Mouse (Mus musculus) heart, embryonic 11.5 days (tissue): ENCODE results near the gene Zfp941. TPM values are rescaled to one million over a fixed set of nuclear protein-coding genes. Genes with fewer than 3 reads are reported as not detected.

ENCODE experiments used
- ATAC-seq: fragments of 200-750 bp; cut with Nextera tagmentation; replicated peaks from 2 replicates; pipeline ENCODE4 v1.8.0; 2017; ENCODE audit warnings: moderate library complexity; ENCODE audit not compliant: insufficient number of reproducible peaks, low FRiP score, low TSS enrichment
- H3K27ac ChIP-seq: fragments of 300-500 bp; sonication (generic); 2 replicates; pipeline ENCODE4 v1.5.1; 2014; ENCODE audit warnings: mild to moderate bottlenecking, low read depth, low read length
- H3K27me3 ChIP-seq: fragments of 300-500 bp; sonication (generic); 2 replicates; pipeline ENCODE4 v1.6.1; 2014; ENCODE audit warnings: mild to moderate bottlenecking, low read length, mixed read lengths; ENCODE audit not compliant: control insufficient read depth, insufficient read depth
- H3K36me3 ChIP-seq: fragments of 300-500 bp; sonication (generic); 2 replicates; pipeline ENCODE4 v1.6.1; 2014; ENCODE audit warnings: mild to moderate bottlenecking, low read length, moderate library complexity, mixed read lengths; ENCODE audit not compliant: control insufficient read depth, insufficient read depth
- H3K4me1 ChIP-seq: fragments of 300-500 bp; sonication (generic); 2 replicates; pipeline ENCODE4 v1.6.1; 2014; ENCODE audit warnings: low read length; ENCODE audit not compliant: control insufficient read depth, insufficient read depth
- H3K4me2 ChIP-seq: fragments of 300-500 bp; sonication (generic); 2 replicates; pipeline ENCODE4 v1.6.1; 2014; ENCODE audit warnings: mild to moderate bottlenecking, moderate library complexity
- H3K4me3 ChIP-seq: fragments of 300-500 bp; sonication (generic); 2 replicates; pipeline ENCODE4 v1.5.1; 2014; ENCODE audit warnings: low read depth, low read length
- H3K9ac ChIP-seq: fragments of 300-500 bp; sonication (generic); 2 replicates; pipeline ENCODE4 v1.6.1; 2014; ENCODE audit warnings: mild to moderate bottlenecking, low read depth, low read length, moderate library complexity
- H3K9me3 ChIP-seq: fragments of 300-500 bp; sonication (generic); replicated peaks from 2 replicates; pipeline ENCODE4 v1.6.1; 2016; ENCODE audit warnings: low read length; ENCODE audit not compliant: control insufficient read depth
- WGBS: fragments of 180-500 bp; shearing (Covaris S2); extraction: QIAGEN DNeasy Blood & Tissue Kit; methylation state at CpG from one replicate; pipeline ENCODE4 v1.1.7; 2014; ENCODE audit not compliant: insufficient replicate concordance; 5-methylcytosine and 5-hydroxymethylcytosine counted together
- polyA plus RNA-seq: library from polyadenylated mRNA; unstranded; fragments of >200 nt; fragmentation: Nextera tagmentation; extraction: Ambion mirVana; gene quantifications from 2 replicates; pipeline ENCODE4 v1.2.1, GENCODE M21; 2014

The Zfp941 gene
- polyA plus RNA-seq, 1 experiment from 2014 or later: 1.0 TPM

DNA sequence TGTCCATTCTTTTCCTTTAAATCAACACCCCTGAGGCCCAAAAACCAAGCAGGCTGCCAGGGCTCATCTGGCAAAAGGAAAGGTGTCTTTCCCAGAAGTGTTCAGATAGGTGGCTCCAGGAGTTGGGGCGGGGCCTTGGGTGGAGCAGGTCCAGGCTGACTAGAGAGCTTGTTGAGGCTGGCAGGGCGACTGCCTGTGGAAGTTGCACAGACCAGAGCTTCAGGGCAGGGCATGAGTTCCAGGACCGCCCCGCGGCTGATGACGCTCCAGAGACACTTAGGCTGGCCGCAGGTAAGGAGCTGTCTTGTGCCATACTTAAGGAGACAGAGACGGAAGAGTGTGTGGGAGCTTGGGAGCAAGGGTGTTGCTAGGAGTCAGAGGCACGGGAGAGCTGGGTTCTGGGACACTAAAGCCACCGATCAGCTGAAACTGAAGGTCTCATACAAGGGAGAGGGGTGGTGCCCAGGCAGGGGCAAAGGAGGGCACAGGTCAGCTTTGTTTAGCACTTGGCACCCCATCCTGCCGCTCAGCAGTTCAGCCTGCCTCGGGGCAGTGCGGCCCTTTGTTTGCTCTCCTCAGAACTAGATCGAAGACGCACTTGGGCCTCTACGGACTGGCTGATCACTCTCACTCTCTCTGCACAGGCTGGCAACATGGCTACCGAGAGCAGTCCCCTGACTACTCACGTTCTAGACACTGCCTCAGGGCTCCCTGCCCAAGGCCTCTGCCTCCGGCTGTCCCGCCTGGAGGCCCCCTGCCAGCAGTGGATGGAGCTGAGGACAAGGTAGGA lies 13.2 kb upstream of the Zfp941 start, which contains the start of gene Urah:
Gene Urah (plus strand): TSS at position 51 of the 790 bp plus-strand sequence.
- Histone ChIP-seq H3K27ac (no peak within 1 kb of the TSS), H3K9me3 (no peaks in the 10 kb centered on the region), H3K9ac (no peak within 1 kb of the TSS), H3K27me3 (peaks cover 21% of the 10 kb centered on the region), H3K4me2 (no peak within 1 kb of the TSS), H3K36me3 (no peaks in the 10 kb centered on the region), H3K4me3 (no peak within 1 kb of the TSS), H3K4me1 (no peaks in the 10 kb centered on the region)
- WGBS: 40% methylated on average over 20 of the region's 20 CpGs
- ATAC-seq: no peak

- Histone ChIP-seq H3K9ac (no peak overlapping the region), H3K9me3 (no peaks in the 10 kb centered on the region), H3K4me3 (no peak overlapping the region), H3K4me1 (no peaks in the 10 kb centered on the region), H3K36me3 (no peaks in the 10 kb centered on the region), H3K27ac (no peak overlapping the region), H3K27me3 (peaks cover 10% of the 10 kb centered on the region), H3K4me2 (no peak overlapping the region)
- ATAC-seq: no peak
- WGBS: 71% methylated on average over 4 of the region's 4 CpGs
Measured at GRCm38 (mm10) chr7:140833341-140833740, 11.4 kb upstream of the Zfp941 start.

- no peaks in the 10 kb centered on the region for H3K4me1 ChIP-seq
- no peaks in the 10 kb centered on the region for H3K9me3 ChIP-seq
- peaks cover 7% of the 10 kb centered on the region for H3K27me3 ChIP-seq
- no peak overlapping the region for H3K4me3 ChIP-seq
- no peak overlapping the region for H3K4me2 ChIP-seq
- H3K36me3 ChIP-seq: no peaks in the 10 kb centered on the region
- no peak overlapping the region for H3K9ac ChIP-seq
- no peak for ATAC-seq
- no peak overlapping the region for H3K27ac ChIP-seq
- 65% methylated on average over 6 of the region's 6 CpGs for WGBS
Measured at GRCm38 (mm10) chr7:140831447-140831846, 9.5 kb upstream of the Zfp941 start.

GRCm38 (mm10) chr7:140828171-140828881 lies 6.3 kb upstream of the Zfp941 start:
- no peak overlapping the region for H3K9ac ChIP-seq
- no peaks in the 10 kb centered on the region for H3K4me1 ChIP-seq
- no peak overlapping the region for H3K4me2 ChIP-seq
- H3K9me3 ChIP-seq: no peaks in the 10 kb centered on the region
- WGBS: 23% methylated on average over 8 of the region's 8 CpGs
- H3K4me3 ChIP-seq: no peak overlapping the region
- no peak for ATAC-seq
- H3K36me3 ChIP-seq: no peaks in the 10 kb centered on the region
- H3K27me3 ChIP-seq: no peaks in the 10 kb centered on the region; the same call in 1 of the 2 replicates
- H3K27ac ChIP-seq: no peak overlapping the region

DNA sequence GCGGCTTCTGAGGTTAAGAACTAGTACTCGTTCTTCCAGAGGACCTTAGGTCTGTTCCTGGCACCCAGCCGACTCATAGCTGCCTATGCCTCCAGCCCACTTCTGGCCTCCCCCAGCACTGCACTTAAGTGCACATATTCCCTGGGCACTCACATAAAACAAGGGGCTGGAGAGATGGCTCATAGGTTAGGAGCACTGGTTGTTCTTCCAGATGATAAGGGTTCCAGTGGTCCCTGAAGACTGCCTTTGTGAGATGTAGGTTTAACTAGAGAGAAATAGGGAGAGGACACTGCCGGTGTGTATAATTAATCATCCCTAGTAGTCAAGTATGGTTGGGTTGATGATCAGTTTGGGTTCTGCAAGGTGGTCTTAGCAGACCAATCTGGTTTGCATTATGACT lies 753 bp upstream of the Zfp941 start:
- Histone ChIP-seq H3K4me2 (no peak overlapping the region), H3K36me3 (no peaks in the 10 kb centered on the region), H3K4me1 (no peaks in the 10 kb centered on the region), H3K4me3 (no peak overlapping the region), H3K9me3 (no peaks in the 10 kb centered on the region), H3K27ac (no peak overlapping the region), H3K27me3 (no peaks in the 10 kb centered on the region), H3K9ac (no peak overlapping the region)
- ATAC-seq: no peak
- WGBS: 88% methylated on average over 4 of the region's 4 CpGs

DNA sequence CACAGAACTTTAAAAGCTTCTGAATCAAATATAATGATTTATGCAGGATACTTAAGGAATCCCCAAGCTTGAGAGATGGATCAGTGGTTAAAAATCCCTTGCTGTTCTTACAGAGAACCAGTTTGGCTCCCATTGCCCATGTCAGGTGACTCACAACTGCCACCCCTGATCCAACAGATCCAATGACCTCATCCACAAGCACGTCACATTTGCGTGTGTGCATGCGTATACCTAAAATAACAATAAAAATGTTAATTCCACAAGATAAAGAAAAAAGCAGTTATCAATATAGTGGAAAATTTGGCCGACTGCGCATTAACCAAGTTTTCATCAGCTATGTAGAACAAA lies 699 bp downstream of the Zfp941 start:
- H3K27ac ChIP-seq: no peak overlapping the region
- no peak for ATAC-seq
- H3K9me3 ChIP-seq: no peaks in the 10 kb centered on the region
- H3K4me2 ChIP-seq: peak overlapping the region; percentile 84
- H3K9ac ChIP-seq: peak overlapping the region; percentile 65; the same call in 1 of the 2 replicates
- no peaks in the 10 kb centered on the region for H3K4me1 ChIP-seq
- 50% methylated on average over 5 of the region's 5 CpGs for WGBS
- no peaks in the 10 kb centered on the region for H3K27me3 ChIP-seq
- no peaks in the 10 kb centered on the region for H3K36me3 ChIP-seq
- H3K4me3 ChIP-seq: peak overlapping the region; percentile 55

- Histone ChIP-seq H3K27me3 (no peaks in the 10 kb centered on the region), H3K9ac (no peak overlapping the region), H3K4me1 (no peaks in the 10 kb centered on the region), H3K36me3 (no peaks in the 10 kb centered on the region), H3K4me3 (no peak overlapping the region), H3K27ac (no peak overlapping the region), H3K4me2 (no peak overlapping the region), H3K9me3 (no peaks in the 10 kb centered on the region)
- no peak for ATAC-seq
- whole genome bisulfite sequencing: 65% methylated on average over 4 of the region's 4 CpGs
Measured at GRCm38 (mm10) chr7:140820173-140820572, 1.8 kb downstream of the Zfp941 start.

- Histone ChIP-seq H3K36me3 (no peaks in the 10 kb centered on the region), H3K27ac (no peak overlapping the region), H3K4me2 (no peak overlapping the region), H3K9ac (no peak overlapping the region), H3K27me3 (no peaks in the 10 kb centered on the region), H3K9me3 (no peaks in the 10 kb centered on the region), H3K4me1 (no peaks in the 10 kb centered on the region), H3K4me3 (no peak overlapping the region)
- whole genome bisulfite sequencing: 85% methylated on average over 12 of the region's 12 CpGs
- no peak for ATAC-seq
Measured at GRCm38 (mm10) chr7:140812850-140813249, 9.1 kb downstream of the Zfp941 start.
